Mouse (Mus musculus) E14TG2a.4 (cell line): ENCODE measurements around the gene Mdh2.

ENCODE experiments used
- CTCF ChIP-seq: conservative IDR thresholded peaks from 2 replicates; pipeline ENCODE4 v1.5.1; 2014; ENCODE audit warnings: low read length
- NANOG ChIP-seq: IDR thresholded peaks from 2 replicates; pipeline ENCODE4 v1.6.1; 2014; ENCODE audit warnings: borderline replicate concordance, low read length, mixed read lengths
- POU5F1 ChIP-seq: IDR thresholded peaks from 2 replicates; pipeline ENCODE4 v1.6.1; 2014; ENCODE audit warnings: low read length, borderline replicate concordance

- TF ChIP-seq NANOG (no peak), CTCF (no peak), POU5F1 (no peak)
Observed at GRCm38 (mm10) chr5:135835981-135836380, 57.7 kb downstream of the Mdh2 start.
